17 mouse cellular contexts compared by ENCODE assay signal in the genomic region with DNA sequence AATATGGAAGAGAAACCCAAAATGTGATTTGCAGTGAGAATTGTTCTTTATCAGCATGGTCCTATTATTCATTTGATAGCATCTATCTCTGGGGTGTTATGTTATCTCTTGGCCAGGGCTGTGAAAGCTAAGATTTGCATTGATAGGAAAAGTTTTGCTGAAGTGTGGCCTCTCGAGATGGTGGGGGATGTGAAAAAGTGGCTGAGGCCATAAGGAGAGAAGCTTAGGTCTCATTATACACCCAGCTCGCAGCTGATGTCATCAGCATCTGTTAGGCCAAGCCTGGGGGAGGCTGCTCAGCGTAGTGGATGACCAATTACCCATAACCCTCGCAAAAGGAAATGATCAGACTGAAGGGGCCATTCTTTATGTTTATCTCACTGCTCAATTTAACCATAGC.
A peak's percentile ranks its signal among the peaks of the same experiment; 100 is the strongest.
DNase-seq lines count a peak whose midpoint lies in the region; ATAC-seq and TF ChIP-seq lines count a peak whose summit lies in the region.
"Had no signal": no experiment of that assay in that cellular context is flagged by ENCODE, and none has a peak within 500 bp of the region (broad histone marks: within the 10 kb centered on the region; RNA-seq: fewer than 3 reads in every experiment).

No protein-coding gene starts in this region.

- H3K9ac ChIP-seq in hindbrain, embryonic 11.5 days (ENCODE audit: low read depth, low read length), result no peak overlapping the region
- no peak overlapping the region for H3K9ac ChIP-seq in hindbrain, embryonic 14.5 days
- no peak overlapping the region for H3K9ac ChIP-seq in CH12.LX (ENCODE audit: insufficient read depth, low read depth)
- H3K9ac ChIP-seq: limb, embryonic 12.5 days had no signal

- H3K4me2 ChIP-seq in hindbrain, embryonic 11.5 days (replicated peaks; ENCODE audit: low read depth, low read length), result no peak overlapping the region
- no peak overlapping the region for H3K4me2 ChIP-seq in hindbrain, embryonic 14.5 days (replicated peaks)
- H3K4me2 ChIP-seq in CH12.LX (ENCODE audit: insufficient read depth, low read depth, poor library complexity, severe bottlenecking), result no peak overlapping the region; the same call in 1 of the 2 replicates
- H3K4me2 ChIP-seq: limb, embryonic 12.5 days had no signal

- in situ Hi-C loops in CH12.LX (cut with MboI; ENCODE audit: low pct_ligation_motif_present, low pct_unique_long_range_greater_than_20kb, low sequenced_read_pairs), result no loop called here

- no peaks in the 10 kb centered on the region for H3K9me3 ChIP-seq in hindbrain, embryonic 11.5 days (ENCODE audit: control insufficient read depth, low read length)
- no peaks in the 10 kb centered on the region for H3K9me3 ChIP-seq in hindbrain, embryonic 14.5 days (ENCODE audit: control insufficient read depth, low read length)
- no peaks in the 10 kb centered on the region for H3K9me3 ChIP-seq in CH12.LX (replicated peaks; ENCODE audit: low read length)
- no peaks in the 10 kb centered on the region for H3K9me3 ChIP-seq in G1E (replicated peaks)
- H3K9me3 ChIP-seq: hindbrain, embryonic 10.5 days; limb, embryonic 12.5 days had no signal

- H3K27me3 ChIP-seq in hindbrain, embryonic 11.5 days (ENCODE audit: control insufficient read depth, insufficient read depth, low read length), result no peaks in the 10 kb centered on the region
- H3K27me3 ChIP-seq in hindbrain, embryonic 14.5 days (ENCODE audit: control insufficient read depth, insufficient read depth, low read length), result no peaks in the 10 kb centered on the region
- H3K27me3 ChIP-seq in CH12.LX (replicated peaks) (no peaks in the 10 kb centered on the region), G1E (ENCODE audit: insufficient read depth, low read length) (peaks cover 4% of the 10 kb centered on the region)
- H3K27me3 ChIP-seq: limb, embryonic 12.5 days had no signal

- no peak for TF ChIP-seq POLR2A in CH12.LX (IDR thresholded peaks at IDR 0.05; ENCODE audit: low read depth, low read length)

- TF ChIP-seq CTCF in CH12.LX (conservative IDR thresholded peaks at IDR 0.05 in 1 of 2, IDR thresholded peaks at IDR 0.05 in 1 of 2; ENCODE audit: low read depth in 2 of 2, low read length in 2 of 2), result no peak
- TF ChIP-seq CTCF in G1E (IDR thresholded peaks at IDR 0.05; ENCODE audit: low read depth, low read length), result no peak

- WGBS in hindbrain, embryonic 11.5 days, result 45% methylated on average over 4 of the region's 4 CpGs
- 44% methylated on average over 4 of the region's 4 CpGs for WGBS in hindbrain, embryonic 14.5 days

- no peak; the same call in 1 of the 2 replicates for TF ChIP-seq RAD21 in CH12.LX (IDR thresholded peaks at IDR 0.05; ENCODE audit: low read depth, low read length)

- no peak overlapping the region for H3K27ac ChIP-seq in hindbrain, embryonic 11.5 days (ENCODE audit: low read depth, low read length)
- no peak overlapping the region for H3K27ac ChIP-seq in hindbrain, embryonic 14.5 days
- H3K27ac ChIP-seq in CH12.LX (ENCODE audit: insufficient read depth, low read depth), result no peak overlapping the region
- H3K27ac ChIP-seq: hindbrain, embryonic 10.5 days; limb, embryonic 12.5 days had no signal

- no peaks in the 10 kb centered on the region for H3K36me3 ChIP-seq in hindbrain, embryonic 11.5 days (ENCODE audit: control insufficient read depth, insufficient read depth, low read length)
- no peaks in the 10 kb centered on the region for H3K36me3 ChIP-seq in hindbrain, embryonic 14.5 days (replicated peaks; ENCODE audit: control insufficient read depth, insufficient read depth)
- no peaks in the 10 kb centered on the region for H3K36me3 ChIP-seq in CH12.LX (replicated peaks in 1 of 2; ENCODE audit: control insufficient read depth in 1 of 2, insufficient read depth in 1 of 2, low read length in 1 of 2)
- H3K36me3 ChIP-seq in G1E (replicated peaks), result no peaks in the 10 kb centered on the region
- H3K36me3 ChIP-seq: hindbrain, embryonic 10.5 days; limb, embryonic 12.5 days had no signal

- dilution Hi-C loops in CH12.LX (cut with MboI; ENCODE audit: extremely low pct_ligation_motif_present, extremely low pct_unique_long_range_greater_than_20kb, low sequenced_read_pairs), result no loop called here

- H3K79me2 ChIP-seq in CH12.LX (replicated peaks; ENCODE audit: control insufficient read depth, extremely low read depth, insufficient read depth, poor library complexity, severe bottlenecking), result no peaks in the 10 kb centered on the region

- DNase-seq in hindbrain, embryonic 11.5 days (ENCODE audit: low spot score), result peak; percentile 2
- DNase-seq in hindbrain, embryonic 14.5 days (ENCODE audit: low spot score), result no peak
- DNase-seq in CH12.LX (ENCODE audit: extremely low read depth) (peak; percentile 85), G1E (ENCODE audit: low spot score) (no peak)
- DNase-seq in mesoderm, embryonic 11.5 days (ENCODE audit: low read depth, low spot score), result peak; percentile 13
- no peak for DNase-seq in spleen, adult 12 weeks (ENCODE audit: low spot score)
- no peak for DNase-seq in gastrocnemius, adult 8-10 months (ENCODE audit: low spot score in 2 of 2)
- DNase-seq: adrenal gland, postnatal 25 days; cerebellum, adult 11-12 months; cerebellum, postnatal 14 days; gastrocnemius, postnatal 25 days; lung, postnatal 10 days; thymus, postnatal 14 days had no signal

- peak; percentile 64 for TF ChIP-seq EP300 in CH12.LX (IDR thresholded peaks at IDR 0.05; ENCODE audit: low read length)

- H3K4me1 ChIP-seq in hindbrain, embryonic 11.5 days (replicated peaks; ENCODE audit: control insufficient read depth, insufficient read depth, low read length), result no peaks in the 10 kb centered on the region
- H3K4me1 ChIP-seq in hindbrain, embryonic 14.5 days (replicated peaks; ENCODE audit: control insufficient read depth, insufficient read depth, low read length), result no peaks in the 10 kb centered on the region
- H3K4me1 ChIP-seq in CH12.LX (ENCODE audit: control insufficient read depth in 1 of 2, insufficient read depth in 2 of 2), result peaks cover 10 to 59% of the 10 kb centered on the region in 2 experiments; a peak in 3 of 4 replicates
- peaks cover 3% of the 10 kb centered on the region for H3K4me1 ChIP-seq in G1E (ENCODE audit: insufficient read depth, low read depth, low read length)
- H3K4me1 ChIP-seq: hindbrain, embryonic 10.5 days; limb, embryonic 12.5 days had no signal

- ATAC-seq in hindbrain, embryonic 11.5 days (ENCODE audit: low FRiP score), result no peak
- no peak for ATAC-seq in hindbrain, embryonic 14.5 days (ENCODE audit: low FRiP score)
- ATAC-seq in G1E (ENCODE audit: extremely low read depth, insufficient number of reproducible peaks, low FRiP score, poor library complexity, severe bottlenecking), result peak; percentile 64
- ATAC-seq: activated CD4-positive, CD25-positive, alpha-beta regulatory T cell, adult 4 months; midbrain, embryonic 16.5 days had no signal

- H3K4me3 ChIP-seq in hindbrain, embryonic 11.5 days (ENCODE audit: low read depth, low read length), result no peak overlapping the region
- no peak overlapping the region for H3K4me3 ChIP-seq in hindbrain, embryonic 14.5 days (replicated peaks; ENCODE audit: low read length)
- H3K4me3 ChIP-seq in CH12.LX (replicated peaks in 1 of 3; ENCODE audit: low read depth in 2 of 3, low read length in 2 of 3, poor library complexity in 1 of 3), result no peak overlapping the region
- H3K4me3 ChIP-seq in G1E (ENCODE audit: low read depth, low read length), result no peak overlapping the region
- H3K4me3 ChIP-seq: hindbrain, embryonic 10.5 days; limb, embryonic 12.5 days had no signal

TF ChIP-seq in CH12.LX, 34 proteins besides CTCF, POLR2A, EP300 and RAD21:
- peak; percentile 75; the same call in 1 of the 2 replicates for TF ChIP-seq CHD2 (IDR thresholded peaks at IDR 0.05; ENCODE audit: low read length)
- peak; percentile 55; the same call in 1 of the 2 replicates for TF ChIP-seq JUN (IDR thresholded peaks at IDR 0.05; ENCODE audit: insufficient read depth, low read depth, low read length)
- TF ChIP-seq MAX (IDR thresholded peaks at IDR 0.05; ENCODE audit: low read length), result no peak; the same call in 1 of the 2 replicates
- TF ChIP-seq TCF12 (IDR thresholded peaks at IDR 0.05; ENCODE audit: low read depth, low read length), result peak; percentile 50; the same call in 1 of the 2 replicates
- peak; percentile 57; the same call in 1 of the 2 replicates for TF ChIP-seq TBP (conservative IDR thresholded peaks at IDR 0.05; ENCODE audit: low read depth, low read length)
- peak; percentile 31; the same call in 1 of the 2 replicates for TF ChIP-seq BHLHE40 (IDR thresholded peaks at IDR 0.05; ENCODE audit: low read depth, low read length)
- peak; percentile 52; the same call in 1 of the 2 replicates for TF ChIP-seq IRF4 (IDR thresholded peaks at IDR 0.05; ENCODE audit: low read depth, low read length)
- 0 out of 2 replicates have a peak, but pooled peaks have one; percentile 24 for TF ChIP-seq JUND (conservative IDR thresholded peaks at IDR 0.05; ENCODE audit: low read depth, low read length)
- no peak for TF ChIP-seq POLR2AphosphoS2 (IDR thresholded peaks at IDR 0.05; ENCODE audit: low read depth, low read length)
- no peak for TF ChIP-seq USF1 (IDR thresholded peaks at IDR 0.05; ENCODE audit: low read depth, low read length)
- TF ChIP-seq MXI1 (IDR thresholded peaks at IDR 0.05; ENCODE audit: low read depth, low read length), result 0 out of 2 replicates have a peak, but pooled peaks have one; percentile 19
- peak; percentile 79 for TF ChIP-seq ETS1 (conservative IDR thresholded peaks at IDR 0.05; ENCODE audit: low read depth, low read length)
- TF ChIP-seq MYC (IDR thresholded peaks at IDR 0.05; ENCODE audit: low read depth, low read length), result 0 out of 2 replicates have a peak, but pooled peaks have one; percentile 23

Comparison
In these comparisons a context has a peak if more than half of its experiments do, and no peak if none do; other contexts are left out.
1. DNase-seq: peak in hindbrain, embryonic 11.5 days (single experiment), CH12.LX (single experiment) and mesoderm, embryonic 11.5 days (single experiment); none in hindbrain, embryonic 14.5 days (single experiment), G1E (single experiment), spleen, adult 12 weeks (single experiment) and gastrocnemius, adult 8-10 months (0 of 2).